Mouse (Mus musculus) Muller cell, postnatal 12 days (primary cell): Measurements from ENCODE around the gene Foxm1.
A peak's percentile ranks its signal among the peaks of the same experiment; 100 is the strongest.
"Not testable (repeated sequence)": the region's sequence is repeated elsewhere in the genome, so short reads cannot be mapped to it uniquely, and the experiment has no call there.

Experiments
- DNase-seq: peaks from one replicate; pipeline ENCODE4 v3.0.0-alpha.2; 2015; ENCODE audit errors: inconsistent ontology term

Foxm1 gene

DNA sequence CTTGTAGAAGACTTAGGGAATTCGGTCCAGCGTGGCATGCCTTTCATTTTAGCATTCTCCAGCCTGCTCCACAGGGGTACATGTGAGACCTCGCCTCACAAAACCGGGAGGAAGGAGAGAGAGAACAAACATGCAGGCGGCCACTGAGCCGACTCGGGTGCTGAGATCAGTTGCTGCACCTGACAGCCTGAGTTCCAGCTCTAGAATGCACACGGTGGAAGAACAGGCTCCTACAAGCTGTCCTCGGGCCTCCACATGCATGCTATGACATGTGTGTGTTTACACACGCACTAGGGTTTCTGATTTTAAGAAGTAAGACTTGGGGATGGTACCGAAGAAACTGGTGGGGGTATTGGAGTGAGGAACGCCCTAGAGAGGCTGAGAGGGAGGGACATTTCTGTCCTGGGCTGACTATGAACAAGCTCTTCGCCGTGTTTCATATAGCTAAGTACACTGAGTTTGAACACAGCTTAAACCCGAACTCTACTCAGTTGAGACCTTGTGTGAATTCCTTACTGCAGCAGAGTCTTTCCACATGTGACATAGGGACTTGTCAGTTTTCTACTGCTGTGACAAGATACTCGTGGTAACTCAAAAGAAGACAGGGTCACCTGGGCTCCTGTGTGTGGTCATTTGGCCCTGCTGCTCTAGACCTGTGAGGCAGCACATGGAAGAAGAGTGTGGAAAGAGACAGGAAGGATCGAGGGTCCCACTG is 13.8 kb downstream of the Foxm1 start:
- no peak for DNase-seq

DNA sequence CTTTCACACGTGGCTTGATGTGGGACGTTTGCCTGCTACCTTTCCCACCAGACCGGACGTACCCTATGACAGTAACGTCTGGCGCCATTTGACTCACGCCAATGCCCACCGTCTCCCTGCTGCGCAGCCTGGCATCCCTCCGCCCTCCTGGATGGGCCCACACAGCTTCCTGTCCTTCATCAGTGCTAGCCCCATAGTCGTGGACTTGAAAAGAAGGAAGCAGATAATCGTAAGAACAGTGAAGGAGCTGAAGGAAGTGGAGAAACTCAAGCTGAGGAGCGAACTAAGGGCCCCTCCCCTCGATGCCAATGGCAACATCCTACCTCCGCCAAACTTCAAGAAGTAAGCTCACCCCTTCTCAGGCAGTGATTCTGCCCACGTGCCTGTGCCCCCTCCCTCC is 16.9 kb downstream of the Foxm1 start:
- no peak for DNase-seq

DNA sequence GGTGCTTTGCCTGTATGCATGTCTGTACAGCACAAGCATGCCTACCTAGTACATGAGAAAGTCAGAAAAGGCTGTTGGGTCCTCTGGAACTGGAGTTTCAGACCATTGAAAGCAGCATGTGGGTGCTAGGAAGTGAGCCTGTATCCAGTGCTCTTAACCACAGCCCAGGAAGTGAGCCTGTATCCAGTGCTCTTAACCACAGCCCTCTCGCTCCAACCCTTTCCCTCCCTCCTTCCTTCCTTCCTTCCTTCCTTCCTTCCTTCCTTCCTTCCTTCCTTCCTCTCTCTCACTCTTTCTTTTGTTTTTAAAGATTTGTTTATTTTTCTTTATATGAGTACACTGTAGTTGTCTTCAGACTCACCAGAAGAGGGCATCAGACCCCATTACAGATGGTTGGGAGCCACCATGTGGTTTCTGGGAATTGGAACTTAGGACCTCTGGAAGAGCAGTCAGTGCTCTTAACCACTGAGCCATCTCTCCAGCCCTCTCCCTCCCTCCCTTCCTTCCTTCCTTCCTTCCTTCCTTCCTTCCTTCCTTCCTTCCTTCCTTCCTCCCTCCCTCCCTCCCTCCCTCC is 17.9 kb downstream of the Foxm1 start:
- DNase-seq: not testable (repeated sequence)

GRCm38 (mm10) chr6:128381254-128381653 is 18.5 kb downstream of the Foxm1 start:
- DNase-seq: no peak

GRCm38 (mm10) chr6:128383752-128384151 is 21.0 kb downstream of the Foxm1 start:
- no peak for DNase-seq

- no peak for DNase-seq
Measured at GRCm38 (mm10) chr6:128385026-128385425, 22.3 kb downstream of the Foxm1 start.

GRCm38 (mm10) chr6:128389185-128389584 is 26.4 kb downstream of the Foxm1 start:
- no peak for DNase-seq

- no peak for DNase-seq
Measured at GRCm38 (mm10) chr6:128390683-128391082, 27.9 kb downstream of the Foxm1 start.

DNA sequence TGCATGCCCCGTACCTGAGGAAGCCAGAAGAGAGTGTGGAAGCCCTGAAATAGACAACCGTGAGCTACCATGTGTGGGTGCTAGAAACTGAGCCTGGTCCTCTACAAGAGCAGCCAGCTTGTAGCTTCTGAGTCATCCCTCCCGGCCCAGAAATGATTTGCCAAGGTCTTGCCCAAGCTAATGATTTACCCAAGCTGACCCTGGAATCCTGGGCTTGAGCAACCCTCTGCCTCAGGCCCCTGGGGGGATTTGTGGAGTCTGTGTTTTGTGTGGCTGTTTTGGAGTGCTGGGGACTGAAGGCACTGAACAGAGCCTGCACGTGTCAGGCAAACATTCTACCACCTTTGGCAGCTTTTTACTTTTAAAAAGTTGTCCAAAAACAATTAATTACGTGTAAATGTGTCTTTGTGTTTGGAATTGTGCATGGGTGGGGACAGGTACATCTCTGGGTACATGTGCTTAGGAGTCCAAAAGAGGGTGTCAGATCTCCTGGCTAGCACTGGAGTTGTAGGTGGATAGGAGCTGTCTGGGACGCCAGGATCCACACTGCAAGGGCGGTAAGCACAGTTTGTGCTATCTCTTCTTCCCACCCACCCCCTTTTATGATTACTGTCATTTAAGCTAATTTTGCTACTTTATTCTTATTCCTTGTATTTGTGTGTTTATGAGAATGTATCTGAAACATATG is 35.0 kb downstream of the Foxm1 start:
- peak; percentile 35 for DNase-seq

DNA sequence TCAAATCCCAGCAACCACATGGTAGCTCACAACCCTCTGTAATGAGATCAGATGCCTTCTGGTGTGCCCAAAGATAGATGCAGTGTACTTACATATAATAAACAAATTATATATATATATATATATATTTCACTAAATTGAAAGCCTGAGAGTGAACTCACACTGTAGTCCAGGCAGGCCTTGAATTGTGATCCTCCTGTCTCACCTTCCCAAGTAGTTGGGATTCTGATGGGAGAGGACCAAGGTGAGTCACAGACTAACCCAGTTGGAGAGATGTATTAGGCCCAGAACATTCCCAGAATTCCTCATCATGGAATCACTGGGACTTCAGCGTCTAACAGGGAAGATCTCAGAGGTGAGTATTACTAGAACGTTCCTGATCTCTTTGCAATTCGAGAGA is 36.2 kb downstream of the Foxm1 start, which contains the start of gene Nrip2:
Gene Nrip2, plus strand, starts transcription at position 301 of the 400 bp plus-strand sequence.
- DNase-seq: no peak

GRCm38 (mm10) chr6:128399421-128400185 is 36.8 kb downstream of the Foxm1 start:
- peak; percentile 31 for DNase-seq

- DNase-seq: no peak
Measured at GRCm38 (mm10) chr6:128404708-128405107, 41.9 kb downstream of the Foxm1 start.

DNA sequence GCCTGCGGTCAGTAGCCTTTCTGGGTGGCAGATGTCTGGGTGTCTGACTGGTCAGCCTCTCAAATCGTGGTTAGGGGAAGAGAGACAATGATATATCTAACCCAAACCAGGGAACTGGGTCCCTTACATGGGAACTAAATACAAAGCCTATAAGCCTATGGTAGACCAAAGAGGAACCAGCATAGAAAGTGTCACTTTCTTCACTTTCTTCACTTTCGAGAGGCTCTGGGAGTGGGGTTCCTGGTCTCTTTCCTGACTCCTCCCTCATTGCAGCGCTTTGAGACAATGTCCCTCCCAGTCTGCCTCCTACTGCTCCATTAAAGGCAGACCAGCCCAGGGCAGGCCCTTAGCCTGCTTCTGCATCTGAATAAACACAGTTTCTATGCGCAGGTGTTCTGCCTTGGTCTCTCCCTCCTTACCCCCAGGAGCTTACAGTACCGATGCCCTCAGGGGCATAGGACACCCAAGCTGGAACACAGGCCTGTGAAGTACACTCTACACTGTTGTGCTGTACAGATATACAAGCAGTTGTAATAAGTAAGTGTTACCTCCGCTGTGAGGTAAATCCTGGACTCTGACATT is 45.9 kb downstream of the Foxm1 start:
- DNase-seq: no peak

DNA sequence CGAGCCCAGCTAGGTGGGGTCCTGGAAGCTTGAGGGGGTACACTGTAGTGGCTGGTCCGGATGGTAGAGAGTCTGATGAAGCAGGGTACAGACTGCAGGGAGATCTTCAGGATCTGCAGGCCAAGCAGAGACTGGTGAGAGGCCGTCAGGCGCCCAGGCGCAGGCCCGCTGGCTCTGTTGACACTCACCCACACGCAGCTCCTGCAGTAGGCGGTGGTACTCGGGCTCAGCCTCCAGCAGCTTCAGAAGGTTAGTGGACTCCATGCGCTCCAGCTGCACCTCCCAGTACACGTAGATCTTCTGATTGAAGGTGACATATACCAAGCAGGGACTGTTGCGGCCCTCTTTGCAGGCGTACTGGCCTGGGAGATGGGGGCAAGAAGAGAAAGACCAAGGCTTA is 47.5 kb downstream of the Foxm1 start:
- DNase-seq: no peak

DNA sequence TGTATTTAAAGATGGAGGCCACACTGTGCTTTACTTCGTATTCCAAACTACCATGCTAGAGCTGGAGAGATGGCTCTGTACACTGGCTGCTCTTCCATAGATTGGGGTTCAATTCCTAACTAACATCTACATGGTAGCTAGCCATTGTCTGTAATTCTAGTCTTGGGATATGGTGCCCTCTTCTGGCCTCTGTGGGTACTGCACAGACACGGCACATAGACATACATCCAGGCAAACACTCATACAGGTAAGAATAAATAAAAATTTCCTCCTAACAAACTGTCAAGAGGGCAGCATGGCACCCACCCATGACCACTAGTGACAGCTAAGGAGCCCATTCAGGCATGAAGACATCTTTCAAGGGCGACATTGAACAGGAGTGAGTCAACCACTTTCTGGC is 48.3 kb downstream of the Foxm1 start:
- DNase-seq: peak; percentile 48

- DNase-seq: no peak
Measured at GRCm38 (mm10) chr6:128416169-128416568, 53.4 kb downstream of the Foxm1 start.

- DNase-seq: no peak
Measured at GRCm38 (mm10) chr6:128418076-128418475, 55.3 kb downstream of the Foxm1 start.

GRCm38 (mm10) chr6:128421036-128421435 is 58.3 kb downstream of the Foxm1 start:
- DNase-seq: no peak

GRCm38 (mm10) chr6:128421480-128421879 is 58.7 kb downstream of the Foxm1 start:
- no peak for DNase-seq

DNA sequence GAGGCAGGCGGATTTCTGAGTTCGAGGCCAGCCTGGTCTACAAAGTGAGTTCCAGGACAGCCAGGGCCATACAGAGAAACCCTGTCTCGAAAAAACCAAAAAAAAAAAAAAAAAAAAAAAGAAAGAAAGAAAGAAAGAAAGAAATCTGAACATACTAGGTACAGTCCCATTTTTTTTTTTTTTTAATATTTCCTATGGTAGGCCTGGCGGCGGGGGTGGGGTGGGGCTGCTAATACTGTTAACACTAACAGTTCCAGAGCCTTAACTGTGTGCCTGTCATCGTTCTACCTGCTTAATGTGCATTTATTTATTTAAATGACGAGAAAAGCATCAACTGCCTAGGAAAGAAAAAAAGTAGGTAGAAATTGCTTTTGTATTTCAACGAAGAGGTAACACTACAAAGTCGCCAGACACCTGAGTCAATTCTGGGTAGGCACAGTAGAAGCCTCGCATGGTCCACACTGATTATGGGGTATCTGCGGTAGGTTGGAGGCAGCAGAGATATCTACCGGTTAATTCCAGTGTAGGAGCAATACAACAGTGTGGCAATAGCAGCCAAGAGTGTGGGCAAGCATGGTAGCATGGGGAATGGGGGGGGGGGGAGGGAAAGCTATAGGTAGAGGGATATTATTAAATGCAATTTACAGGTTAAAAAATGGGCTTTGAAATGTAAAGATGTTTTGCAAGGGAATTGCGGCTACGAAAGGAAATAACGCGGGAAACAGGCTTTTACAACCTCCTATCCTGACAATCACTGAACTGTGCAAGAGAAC is 60.9 kb downstream of the Foxm1 start:
- DNase-seq: no peak
